Mouse (Mus musculus) CH12.LX (cell line): ENCODE measurements around the gene Dgkh. TPM values are rescaled to one million over a fixed set of nuclear protein-coding genes. Genes with fewer than 3 reads are reported as not detected.
A peak's percentile ranks its signal among the peaks of the same experiment; 100 is the strongest.

Experiments
- DNase-seq: peaks from one replicate; pipeline ENCODE4 v3.0.0-alpha.2; 2013; ENCODE audit errors: extremely low read depth
- H3K27ac ChIP-seq: 2 replicates; pipeline ENCODE4 v1.5.1; 2012; ENCODE audit warnings: low read depth, mild to moderate bottlenecking, control low read depth, moderate library complexity; ENCODE audit not compliant: insufficient read depth
- H3K27me3 ChIP-seq: replicated peaks from 2 replicates; pipeline ENCODE3; 2012; ENCODE audit warnings: inconsistent platforms
- H3K36me3 ChIP-seq, 2 experiments: replicated peaks in 1 of 2; 2 replicates each; pipeline versions ENCODE3 to v1.6.1; 2012; ENCODE audit warnings: inconsistent platforms in 1 of 2, low read length in 1 of 2, mild to moderate bottlenecking in 1 of 2, mixed read lengths in 1 of 2, moderate library complexity in 1 of 2; ENCODE audit not compliant: control insufficient read depth in 1 of 2, insufficient read depth in 1 of 2
- H3K4me1 ChIP-seq, 2 experiments: 2 replicates each; pipeline ENCODE4 v1.6.1; 2012; ENCODE audit warnings: inconsistent platforms in 1 of 2, moderate library complexity in 1 of 2; ENCODE audit not compliant: insufficient read depth in 2 of 2, control insufficient read depth in 1 of 2
- H3K4me2 ChIP-seq: 2 replicates; pipeline ENCODE4 v1.6.1; 2012; ENCODE audit warnings: low read depth, mild to moderate bottlenecking, control low read depth; ENCODE audit not compliant: poor library complexity, insufficient read depth, severe bottlenecking
- H3K4me3 ChIP-seq, 3 experiments: fragments of 150-350 bp in 1 of 3; sonication (generic) in 1 of 3; replicated peaks in 1 of 3; 2 replicates each; pipeline versions ENCODE3 to v1.5.1; 2011 to 2012; ENCODE audit warnings: low read depth in 2 of 3, low read length in 2 of 3, mild to moderate bottlenecking in 2 of 3, moderate library complexity in 2 of 3, control low read depth in 1 of 3, improper control_type of control experiment in 1 of 3, inconsistent platforms in 1 of 3, mixed read lengths in 1 of 3; ENCODE audit not compliant: poor library complexity in 1 of 3
- H3K79me2 ChIP-seq: replicated peaks from 2 replicates; pipeline ENCODE4 v1.6.1; 2012; ENCODE audit warnings: mild to moderate bottlenecking, moderate library complexity; ENCODE audit not compliant: control insufficient read depth, poor library complexity, insufficient read depth, severe bottlenecking; ENCODE audit errors: extremely low read depth
- H3K9ac ChIP-seq: 2 replicates; pipeline ENCODE4 v1.6.1; 2012; ENCODE audit warnings: low read depth, mild to moderate bottlenecking, control low read depth, moderate library complexity; ENCODE audit not compliant: insufficient read depth
- H3K9me3 ChIP-seq: replicated peaks from 2 replicates; pipeline ENCODE3; 2012; ENCODE audit warnings: low read length, inconsistent platforms, mixed read lengths
- CHD2 ChIP-seq: IDR thresholded peaks from 2 replicates; pipeline ENCODE4 v1.6.1; 2011; ENCODE audit warnings: low read length, improper control_type of control experiment
- CTCF ChIP-seq, 2 experiments: IDR thresholded peaks in 1 of 2; conservative IDR thresholded peaks in 1 of 2; 2 replicates each; pipeline ENCODE4 v1.5.1; 2011 to 2012; ENCODE audit warnings: low read depth in 2 of 2, low read length in 2 of 2, improper control_type of control experiment in 1 of 2, inconsistent platforms in 1 of 2, mild to moderate bottlenecking in 1 of 2, moderate library complexity in 1 of 2
- GABPA ChIP-seq: IDR thresholded peaks from 2 replicates; pipeline ENCODE4 v1.6.1; 2012; ENCODE audit warnings: low read depth, low read length, improper control_type of control experiment, inconsistent platforms; ENCODE audit not compliant: insufficient replicate concordance
- MAZ ChIP-seq: IDR thresholded peaks from 2 replicates; pipeline ENCODE4 v1.6.1; 2012; ENCODE audit warnings: low read depth, mild to moderate bottlenecking, inconsistent platforms, low read length, improper control_type of control experiment, moderate library complexity
- NELFE ChIP-seq: IDR thresholded peaks from 2 replicates; pipeline ENCODE4 v1.6.1; 2011; ENCODE audit warnings: low read depth, low read length, improper control_type of control experiment
- RAD21 ChIP-seq: IDR thresholded peaks from 2 replicates; pipeline ENCODE4 v1.6.1; 2011; ENCODE audit warnings: low read depth, mild to moderate bottlenecking, low read length, improper control_type of control experiment, moderate library complexity
- SMC3 ChIP-seq: IDR thresholded peaks from 2 replicates; pipeline ENCODE4 v1.6.1; 2011; ENCODE audit warnings: low read depth, low read length, improper control_type of control experiment
- ZC3H11A ChIP-seq: IDR thresholded peaks from 2 replicates; pipeline ENCODE4 v1.6.1; 2012; ENCODE audit warnings: low read depth, mild to moderate bottlenecking, inconsistent platforms, low read length, improper control_type of control experiment
- ZKSCAN1 ChIP-seq: IDR thresholded peaks from 2 replicates; pipeline ENCODE4 v1.6.1; 2012; ENCODE audit warnings: low read depth, inconsistent platforms, low read length, improper control_type of control experiment, borderline replicate concordance
- dilution Hi-C: fragments of 300-500 bp; cut with MboI; formaldehyde crosslinking; loops from 2 replicates; pipeline ENCODE4 v1.14.3; 2020; ENCODE audit warnings: low sequenced_read_pairs; ENCODE audit not compliant: extremely low pct_unique_long_range_greater_than_20kb, extremely low pct_ligation_motif_present
- in situ Hi-C: fragments of 300-500 bp; cut with MboI; formaldehyde crosslinking; loops from 3 replicates; pipeline ENCODE4 v1.14.3; 2019; ENCODE audit warnings: low sequenced_read_pairs, low pct_ligation_motif_present, low pct_unique_long_range_greater_than_20kb, mixed read lengths
- polyA plus RNA-seq: library from polyadenylated mRNA; unstranded; fragments of >175 nt; gene quantifications from 2 replicates; pipeline ENCODE4 v1.2.1, GENCODE M21; 2012; ENCODE audit warnings: low read depth; ENCODE audit not compliant: insufficient read length
- total RNA-seq, 2 experiments: library from RNA; depleted of rRNA; stranded (reverse); fragments of 300-350 nt in 1 of 2; fragments of >200 nt in 1 of 2; gene quantifications; 2 replicates each; pipeline ENCODE4 v1.2.3; 2012 to 2014

Dgkh gene
- total and polyA plus RNA-seq, 3 experiments: 0.83 to 3.3 (median 2.4) TPM

- no peak for DNase-seq
- dilution Hi-C loops: no loop called here
- Histone ChIP-seq H3K9me3 (no peaks in the 10 kb centered on the region), H3K4me2 (no peak overlapping the region), H3K9ac (no peak overlapping the region), H3K27ac (no peak overlapping the region), H3K36me3 (peaks cover 0 to 9% of the 10 kb centered on the region in 2 experiments), H3K79me2 (no peaks in the 10 kb centered on the region; the same call in 1 of the 2 replicates), H3K27me3 (no peaks in the 10 kb centered on the region), H3K4me1 (peaks cover 0 to 40% of the 10 kb centered on the region in 2 experiments; a peak in 2 of 4 replicates), H3K4me3 (no peak overlapping the region)
- in situ Hi-C loops: no loop called here
- TF ChIP-seq MAZ: no peak
- peak; percentile 22; the same call in 1 of the 2 replicates for TF ChIP-seq SMC3
- peak in 1 of 2 experiments; percentile 35; a peak in 2 of 4 replicates for TF ChIP-seq CTCF (conservative IDR thresholded peaks at IDR 0.05 in 1 of 2, IDR thresholded peaks at IDR 0.05 in 1 of 2; ENCODE audit: low read depth in 2 of 2, low read length in 2 of 2)
Measured at GRCm38 (mm10) chr14:78525059-78525458, 207.5 kb downstream of the Dgkh start.

- no peaks in the 10 kb centered on the region for H3K27me3 ChIP-seq
Measured at GRCm38 (mm10) chr14:78510713-78511112, 221.9 kb downstream of the Dgkh start.

GRCm38 (mm10) chr14:78509791-78510190 lies 222.8 kb downstream of the Dgkh start:
- in situ Hi-C loops: no loop called here
- H3K9me3 ChIP-seq: no peaks in the 10 kb centered on the region
- H3K9ac ChIP-seq: no peak overlapping the region
- no peak for TF ChIP-seq ZC3H11A
- TF ChIP-seq, all 38 proteins: peak for 0
- Histone ChIP-seq H3K27ac (no peak overlapping the region), H3K4me1 (no peaks in the 10 kb centered on the region), H3K79me2 (no peaks in the 10 kb centered on the region), H3K36me3 (peaks cover 11 to 65% of the 10 kb centered on the region in 2 experiments), H3K4me3 (no peak overlapping the region), H3K27me3 (no peaks in the 10 kb centered on the region), H3K4me2 (no peak overlapping the region)
- dilution Hi-C loops: no loop called here
- no peak for DNase-seq

More at GRCm38 (mm10) chr14:78510713-78511112, 221.9 kb downstream of the Dgkh start:
- H3K9ac ChIP-seq: no peak overlapping the region
- H3K9me3 ChIP-seq: no peaks in the 10 kb centered on the region
- TF ChIP-seq ZKSCAN1 (no peak), SMC3 (peak; percentile 38), GABPA (no peak), RAD21 (peak; percentile 50), NELFE (no peak), CTCF (conservative IDR thresholded peaks at IDR 0.05 in 1 of 2, IDR thresholded peaks at IDR 0.05 in 1 of 2; ENCODE audit: low read depth in 2 of 2, low read length in 2 of 2) (peak in 1 of 2 experiments; percentile 52; a peak in 3 of 4 replicates), CHD2 (no peak)
- in situ Hi-C loops: no loop called here
- H3K36me3 ChIP-seq: peaks cover 11 to 60% of the 10 kb centered on the region in 2 experiments
- dilution Hi-C loops: no loop called here
- H3K79me2 ChIP-seq: no peaks in the 10 kb centered on the region
- DNase-seq: peak; percentile 27
- no peaks in the 10 kb centered on the region for H3K4me1 ChIP-seq
- no peak overlapping the region for H3K4me3 ChIP-seq
- H3K4me2 ChIP-seq: no peak overlapping the region
- H3K27ac ChIP-seq: no peak overlapping the region

Other genes starting within 250 kb of the Dgkh start
- 10.9 and 11.7 TPM in 2 replicates for gene Akap11, start 196.0 kb downstream of the Dgkh start, total RNA-seq (2012; rRNA removed)
- 17.5 and 20.1 TPM in 2 replicates for gene Akap11, start 196.0 kb downstream of the Dgkh start, total RNA-seq (2014; rRNA removed)
- 12.0 and 14.3 TPM in 2 replicates for gene Akap11, start 196.0 kb downstream of the Dgkh start, polyA plus RNA-seq
- gene Vwa8, start 116.3 kb upstream of the Dgkh start, total RNA-seq (2012; rRNA removed): 13.9 and 15.9 TPM in 2 replicates
- 11.0 and 12.4 TPM in 2 replicates for gene Vwa8, start 116.3 kb upstream of the Dgkh start, total RNA-seq (2014; rRNA removed)
- 17.5 and 18.3 TPM in 2 replicates for gene Vwa8, start 116.3 kb upstream of the Dgkh start, polyA plus RNA-seq